Mouse (Mus musculus) heart, embryonic 12.5 days (tissue): ENCODE data around the gene Afmid. TPM values are rescaled to one million over a fixed set of nuclear protein-coding genes. Genes with fewer than 3 reads are reported as not detected.
A peak's percentile ranks its signal among the peaks of the same experiment; 100 is the strongest.
"Not testable (repeated sequence)": the region's sequence is repeated elsewhere in the genome, so short reads cannot be mapped to it uniquely, and the experiment has no call there.

Experiments used
- ATAC-seq: fragments of 200-750 bp; cut with Nextera tagmentation; 2 replicates; pipeline ENCODE4 v1.8.0; 2017; ENCODE audit warnings: moderate TSS enrichment, moderate library complexity; ENCODE audit not compliant: insufficient number of reproducible peaks, low FRiP score
- H3K27ac ChIP-seq: fragments of 300-500 bp; sonication (generic); 2 replicates; pipeline ENCODE4 v1.5.1; 2016; ENCODE audit warnings: mild to moderate bottlenecking, moderate library complexity; ENCODE audit not compliant: poor library complexity, severe bottlenecking
- H3K27me3 ChIP-seq: fragments of 300-500 bp; sonication (generic); replicated peaks from 2 replicates; pipeline ENCODE4 v1.6.1; 2016; ENCODE audit warnings: mild to moderate bottlenecking, moderate library complexity
- H3K36me3 ChIP-seq: fragments of 300-500 bp; sonication (generic); 2 replicates; pipeline ENCODE4 v1.6.1; 2016; ENCODE audit warnings: mild to moderate bottlenecking, moderate library complexity
- H3K4me1 ChIP-seq: fragments of 300-500 bp; sonication (generic); replicated peaks from 2 replicates; pipeline ENCODE4 v1.6.1; 2016; ENCODE audit warnings: mild to moderate bottlenecking
- H3K4me2 ChIP-seq: fragments of 300-500 bp; sonication (generic); 2 replicates; pipeline ENCODE4 v1.6.1; 2016; ENCODE audit warnings: mild to moderate bottlenecking, moderate library complexity
- H3K4me3 ChIP-seq: fragments of 300-500 bp; sonication (generic); 2 replicates; pipeline ENCODE4 v1.5.1; 2016; ENCODE audit warnings: mild to moderate bottlenecking
- H3K9ac ChIP-seq: fragments of 300-500 bp; sonication (generic); 2 replicates; pipeline ENCODE4 v1.6.1; 2016; ENCODE audit warnings: mild to moderate bottlenecking, moderate library complexity
- H3K9me3 ChIP-seq: fragments of 300-500 bp; sonication (generic); replicated peaks from 2 replicates; pipeline ENCODE4 v1.6.1; 2016; ENCODE audit warnings: mild to moderate bottlenecking, moderate library complexity
- WGBS: fragments of 180-500 bp; shearing (Covaris S2); methylation state at CpG from one replicate; pipeline ENCODE4 v1.1.7; 2016; 5-methylcytosine and 5-hydroxymethylcytosine counted together
- polyA plus RNA-seq: library from polyadenylated mRNA; unstranded; fragments of >200 nt; fragmentation: Nextera tagmentation; extraction: Ambion mirVana; gene quantifications from 2 replicates; pipeline ENCODE4 v1.2.1, GENCODE M21; 2016

Afmid gene
- polyA plus RNA-seq, 1 experiment from 2014 or later = 13.5 TPM

- peaks cover 34% of the 10 kb centered on the region for H3K4me1 ChIP-seq
- H3K4me2 ChIP-seq = peak overlapping the region; percentile 95
- no peaks in the 10 kb centered on the region for H3K9me3 ChIP-seq
- H3K4me3 ChIP-seq = peak overlapping the region; percentile 67
- peaks cover 38% of the 10 kb centered on the region for H3K36me3 ChIP-seq
- H3K9ac ChIP-seq = peak overlapping the region; percentile 77
- WGBS = under 1% methylated on average over 21 of the region's 21 CpGs
- H3K27ac ChIP-seq = peak overlapping the region; percentile 24
- H3K27me3 ChIP-seq = peaks cover 3% of the 10 kb centered on the region; the same call in 1 of the 2 replicates
- peak; percentile 83 for ATAC-seq
Observed at GRCm38 (mm10) chr11:117810401-117811046, 15.2 kb upstream of the Afmid start.

DNA sequence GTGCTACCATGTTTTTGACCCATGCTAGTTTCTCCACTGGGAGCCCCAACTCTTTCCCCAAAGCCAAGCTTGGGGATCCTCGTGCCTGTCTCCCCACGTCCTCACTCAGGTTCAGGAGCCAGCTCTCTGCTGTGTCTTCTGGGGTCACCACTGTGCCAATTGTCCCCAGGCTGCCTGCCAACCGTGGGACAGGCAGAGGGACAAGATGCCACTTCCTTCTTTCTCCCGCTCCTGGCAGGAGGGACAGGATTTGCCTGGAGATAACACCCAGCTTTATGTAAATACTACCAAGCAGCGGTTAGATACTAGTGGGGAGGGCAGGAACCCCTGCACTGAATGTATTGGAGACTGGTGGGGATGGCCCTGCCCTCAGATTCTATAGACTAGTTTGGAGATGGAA is 11.9 kb upstream of the Afmid start:
- no peak overlapping the region for H3K9ac ChIP-seq

DNA sequence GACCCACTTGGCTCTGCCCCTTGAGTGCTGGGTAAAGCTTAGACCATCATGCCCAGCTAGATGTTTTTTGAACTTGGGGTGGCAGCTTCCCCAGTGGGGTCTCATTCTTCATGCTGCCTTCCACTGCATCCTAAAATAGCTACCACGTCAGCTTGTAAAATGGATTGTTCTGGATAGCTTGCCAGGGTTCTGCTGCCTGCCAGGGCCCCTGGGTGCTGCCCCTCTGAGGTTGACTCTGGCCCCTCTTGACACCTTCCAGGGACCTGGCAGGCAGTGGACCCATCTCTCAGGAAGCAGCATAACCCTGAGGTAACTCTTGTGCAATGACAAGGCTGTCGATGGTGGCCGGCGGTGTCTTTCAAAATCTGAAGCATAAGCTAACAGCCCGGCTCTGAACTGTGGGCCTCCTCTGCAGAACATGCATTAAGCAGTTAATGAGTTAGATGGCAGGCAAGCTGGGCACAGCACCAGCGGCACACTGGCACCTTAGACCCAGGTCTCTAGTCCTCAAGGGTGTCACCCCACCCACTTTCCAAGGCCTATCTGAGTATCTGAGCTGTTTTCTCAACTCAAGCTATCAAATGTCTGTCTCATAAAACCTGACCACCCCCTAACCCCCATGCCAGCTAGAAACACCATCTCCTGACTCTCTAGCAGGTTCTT is 10.9 kb upstream of the Afmid start:
- peaks cover 45% of the 10 kb centered on the region for H3K4me1 ChIP-seq
- no peaks in the 10 kb centered on the region for H3K27me3 ChIP-seq
- peaks cover 80% of the 10 kb centered on the region for H3K36me3 ChIP-seq
- H3K4me3 ChIP-seq = no peak overlapping the region
- no peaks in the 10 kb centered on the region for H3K9me3 ChIP-seq
- ATAC-seq = no peak
- H3K27ac ChIP-seq = no peak overlapping the region
- 88% methylated on average over 6 of the region's 6 CpGs for WGBS
- no peak overlapping the region for H3K4me2 ChIP-seq
- H3K9ac ChIP-seq = no peak overlapping the region

More for the DNA sequence above, 11.9 kb upstream of the Afmid start:
- peaks cover 71% of the 10 kb centered on the region for H3K36me3 ChIP-seq
- no peak overlapping the region for H3K4me3 ChIP-seq
- H3K9me3 ChIP-seq = no peaks in the 10 kb centered on the region
- H3K4me2 ChIP-seq = no peak overlapping the region
- no peak overlapping the region for H3K27ac ChIP-seq
- no peak for ATAC-seq
- peaks cover 40% of the 10 kb centered on the region for H3K4me1 ChIP-seq
- no peaks in the 10 kb centered on the region for H3K27me3 ChIP-seq
- WGBS = 62% methylated on average over 5 of the region's 5 CpGs

DNA sequence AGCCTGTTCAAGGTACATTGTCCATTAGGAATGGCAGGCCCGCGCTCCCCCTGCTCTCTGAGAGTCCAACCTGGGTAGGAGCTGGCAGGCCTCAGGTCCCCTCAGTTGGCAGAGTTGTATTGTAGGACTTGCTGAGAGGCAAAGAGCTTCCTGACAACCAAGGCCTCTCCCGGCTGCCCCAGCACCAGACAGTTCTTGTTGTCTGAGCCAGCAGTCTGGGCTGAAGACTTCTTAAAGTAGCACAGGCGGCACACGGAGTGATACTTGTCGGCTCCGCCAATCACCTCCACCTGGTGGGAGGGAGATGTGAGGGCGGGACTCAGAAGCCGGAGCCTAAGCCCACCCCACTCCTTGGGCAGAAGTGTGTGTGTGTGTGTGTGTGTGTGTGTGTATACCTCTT is 9.9 kb upstream of the Afmid start:
- not testable (repeated sequence) for H3K27ac ChIP-seq
- H3K4me1 ChIP-seq = peaks cover 42% of the 10 kb centered on the region

DNA sequence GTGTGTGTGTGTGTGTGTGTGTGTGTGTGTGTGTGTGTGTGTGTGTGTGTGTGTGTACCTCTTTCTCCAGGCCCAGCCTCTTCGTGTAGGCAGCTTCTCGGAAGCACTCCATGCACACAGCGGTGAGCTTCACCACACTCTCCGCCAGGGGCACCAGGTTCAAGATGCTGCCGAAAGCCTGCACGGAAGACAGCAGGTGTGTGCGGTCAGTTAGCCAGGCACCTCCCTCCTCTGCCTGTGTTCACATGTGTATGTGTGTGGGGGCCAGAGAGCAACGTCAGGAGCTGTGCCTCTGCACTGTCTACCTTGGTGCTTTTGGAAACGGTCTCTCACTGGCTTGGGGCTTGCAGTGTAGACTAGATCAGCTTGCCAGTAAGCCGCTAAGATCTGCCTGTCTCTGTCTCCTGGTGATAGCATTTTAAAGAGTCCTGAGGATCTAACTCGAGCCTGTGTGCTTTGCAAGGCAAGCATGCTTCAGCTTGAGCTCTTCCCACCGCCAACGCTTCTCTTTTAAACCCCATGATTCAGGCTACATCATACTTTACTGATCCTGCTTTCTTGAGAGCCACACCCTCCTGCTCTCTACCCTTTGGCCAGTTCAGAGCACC is 9.2 kb upstream of the Afmid start:
- H3K4me1 ChIP-seq = peaks cover 36% of the 10 kb centered on the region
- H3K4me2 ChIP-seq = no peak overlapping the region
- no peak for ATAC-seq
- 91% methylated on average over 13 of the region's 13 CpGs for WGBS
- H3K9me3 ChIP-seq = no peaks in the 10 kb centered on the region
- H3K27me3 ChIP-seq = no peaks in the 10 kb centered on the region
- no peak overlapping the region for H3K27ac ChIP-seq
- H3K36me3 ChIP-seq = peaks cover 97% of the 10 kb centered on the region
- no peak overlapping the region for H3K9ac ChIP-seq
- H3K4me3 ChIP-seq = no peak overlapping the region

More for the DNA sequence above, 9.9 kb upstream of the Afmid start:
- WGBS = 77% methylated on average over 9 of the region's 9 CpGs
- H3K27me3 ChIP-seq, H3K4me2 ChIP-seq, H3K9me3 ChIP-seq, H3K4me3 ChIP-seq, H3K9ac ChIP-seq, ATAC-seq: not testable (repeated sequence)
- H3K36me3 ChIP-seq = peaks cover 91% of the 10 kb centered on the region

GRCm38 (mm10) chr11:117819095-117819494 is 6.6 kb upstream of the Afmid start:
- no peak for ATAC-seq
- 68% methylated on average over 8 of the region's 8 CpGs for WGBS
- Histone ChIP-seq H3K4me3 (no peak overlapping the region), H3K4me1 (peaks cover 49% of the 10 kb centered on the region), H3K4me2 (no peak overlapping the region), H3K9me3 (no peaks in the 10 kb centered on the region), H3K9ac (peak overlapping the region; percentile 9; the same call in 1 of the 2 replicates), H3K27ac (peak overlapping the region; percentile 40; the same call in 1 of the 2 replicates), H3K27me3 (no peaks in the 10 kb centered on the region), H3K36me3 (peaks cover 96% of the 10 kb centered on the region)

GRCm38 (mm10) chr11:117820173-117820572 is 5.6 kb upstream of the Afmid start:
- H3K4me1 ChIP-seq = peaks cover 49% of the 10 kb centered on the region
- H3K27me3 ChIP-seq = no peaks in the 10 kb centered on the region
- H3K9ac ChIP-seq = no peak overlapping the region
- WGBS = 90% methylated on average over 7 of the region's 7 CpGs
- ATAC-seq = no peak
- 0 out of 2 replicates have a peak overlapping the region, but pooled peaks have one; percentile 21 for H3K27ac ChIP-seq
- H3K4me2 ChIP-seq = no peak overlapping the region
- no peak overlapping the region for H3K4me3 ChIP-seq
- peaks cover 85% of the 10 kb centered on the region for H3K36me3 ChIP-seq
- no peaks in the 10 kb centered on the region for H3K9me3 ChIP-seq

- 91% methylated on average over 9 of the region's 9 CpGs for WGBS
- Histone ChIP-seq H3K4me2 (no peak overlapping the region), H3K9ac (no peak overlapping the region), H3K4me1 (peaks cover 55% of the 10 kb centered on the region), H3K4me3 (no peak overlapping the region), H3K9me3 (no peaks in the 10 kb centered on the region), H3K27ac (no peak overlapping the region), H3K27me3 (no peaks in the 10 kb centered on the region), H3K36me3 (peaks cover 68% of the 10 kb centered on the region)
- no peak for ATAC-seq
Observed at GRCm38 (mm10) chr11:117821868-117822267, 3.9 kb upstream of the Afmid start.

- H3K4me2 ChIP-seq = 0 out of 2 replicates have a peak overlapping the region, but pooled peaks have one; percentile 2
- H3K4me1 ChIP-seq = peaks cover 64% of the 10 kb centered on the region
- no peaks in the 10 kb centered on the region for H3K9me3 ChIP-seq
- H3K4me3 ChIP-seq = no peak overlapping the region
- H3K9ac ChIP-seq = 0 out of 2 replicates have a peak overlapping the region, but pooled peaks have one; percentile 1
- H3K27ac ChIP-seq = peak overlapping the region; percentile 34; the same call in 1 of the 2 replicates
- WGBS = 65% methylated on average over 7 of the region's 7 CpGs
- H3K36me3 ChIP-seq = peaks cover 59% of the 10 kb centered on the region
- ATAC-seq = no peak
- H3K27me3 ChIP-seq = no peaks in the 10 kb centered on the region
Observed at GRCm38 (mm10) chr11:117822728-117823241, 2.9 kb upstream of the Afmid start.

GRCm38 (mm10) chr11:117823411-117823810 is 2.3 kb upstream of the Afmid start:
- Histone ChIP-seq H3K9ac (0 out of 2 replicates have a peak overlapping the region, but pooled peaks have one; percentile 1), H3K4me1 (peaks cover 70% of the 10 kb centered on the region), H3K27me3 (no peaks in the 10 kb centered on the region), H3K4me3 (no peak overlapping the region), H3K36me3 (peaks cover 52% of the 10 kb centered on the region), H3K4me2 (0 out of 2 replicates have a peak overlapping the region, but pooled peaks have one; percentile 92), H3K27ac (peak overlapping the region; percentile 34; the same call in 1 of the 2 replicates), H3K9me3 (no peaks in the 10 kb centered on the region)
- ATAC-seq = no peak
- 90% methylated on average over 6 of the region's 6 CpGs for WGBS
